Mouse (Mus musculus): Measurements from ENCODE around the gene Rprd1b.
A peak's percentile ranks its signal among the peaks of the same experiment; 100 is the strongest.

Rprd1b gene

DNA sequence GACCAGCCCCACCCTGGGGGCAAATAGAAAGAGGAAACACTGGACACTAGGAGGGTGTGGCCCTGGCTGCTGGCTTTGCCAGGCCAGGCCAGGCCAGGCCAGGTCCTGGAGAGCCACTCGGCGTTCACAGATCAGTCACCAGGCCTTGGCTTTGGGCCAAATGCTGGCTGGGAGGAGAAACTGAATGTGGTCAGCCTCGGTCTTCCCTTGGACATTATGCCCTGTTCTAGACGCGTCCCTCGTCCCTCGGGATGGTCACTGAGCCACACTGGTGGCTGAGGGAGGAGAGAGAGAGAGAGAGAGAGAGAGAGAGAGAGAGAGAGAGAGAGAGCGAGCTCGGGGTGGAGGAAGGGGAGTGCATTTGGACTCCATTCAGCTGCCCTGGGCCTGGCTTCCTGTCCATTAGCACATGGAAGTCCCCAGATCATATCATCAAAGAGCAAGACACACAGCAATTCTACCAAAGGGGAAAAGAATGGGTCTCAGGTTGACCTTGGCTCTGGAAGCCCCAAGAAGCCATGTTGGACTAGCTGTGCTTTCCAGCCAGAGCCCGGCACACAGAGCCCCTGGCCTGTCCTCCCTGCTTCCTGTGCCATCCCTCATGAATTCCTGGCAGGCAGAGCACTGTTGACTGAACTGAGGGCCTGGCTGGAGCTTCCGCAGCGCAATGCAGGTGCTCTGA is 93.5 kb downstream of the Rprd1b start:
- DNase-seq (ENCODE audit: low read depth, low spot score): no peak

DNA sequence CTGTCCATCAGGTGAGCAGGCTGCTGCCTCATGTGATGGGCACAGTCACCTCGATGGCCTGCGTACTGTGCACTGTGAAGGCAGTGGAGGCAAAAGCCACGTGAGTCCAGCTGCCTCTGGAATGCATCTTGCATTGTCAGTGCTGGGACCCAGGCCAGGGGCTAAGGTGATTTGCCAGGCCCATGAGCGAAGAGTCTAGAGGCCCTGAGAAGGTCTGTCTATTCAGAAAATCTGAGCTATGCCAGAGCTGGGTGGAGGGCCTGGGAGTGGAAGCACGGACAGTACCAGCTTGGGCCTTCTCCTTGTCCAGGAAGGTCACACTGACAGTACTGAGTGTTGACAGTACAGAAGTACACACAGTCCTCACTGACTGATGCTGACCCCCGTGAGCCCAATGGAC is 94.5 kb downstream of the Rprd1b start:
- DNase-seq (ENCODE audit: low read depth, low spot score): no peak

DNA sequence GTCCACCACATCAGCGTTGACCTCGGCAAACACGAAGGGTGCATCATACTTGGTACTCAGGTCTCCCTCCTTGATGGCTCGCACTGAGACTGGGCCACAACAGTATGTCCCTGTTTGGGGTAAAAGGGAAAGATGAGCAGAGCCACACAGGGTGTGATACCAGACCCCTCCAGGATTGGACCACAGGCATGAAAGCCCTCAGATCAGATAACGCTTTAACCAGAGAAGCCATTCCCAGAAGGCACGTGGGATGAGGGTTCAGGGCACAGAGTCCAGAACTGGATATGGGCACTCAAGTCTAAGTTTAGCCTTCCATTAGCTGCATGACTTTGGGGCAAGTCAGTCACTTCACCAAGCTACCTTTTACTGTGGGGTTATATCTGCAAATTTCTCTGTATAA is 98.9 kb downstream of the Rprd1b start:
- no peak for DNase-seq (ENCODE audit: low read depth, low spot score)

DNA sequence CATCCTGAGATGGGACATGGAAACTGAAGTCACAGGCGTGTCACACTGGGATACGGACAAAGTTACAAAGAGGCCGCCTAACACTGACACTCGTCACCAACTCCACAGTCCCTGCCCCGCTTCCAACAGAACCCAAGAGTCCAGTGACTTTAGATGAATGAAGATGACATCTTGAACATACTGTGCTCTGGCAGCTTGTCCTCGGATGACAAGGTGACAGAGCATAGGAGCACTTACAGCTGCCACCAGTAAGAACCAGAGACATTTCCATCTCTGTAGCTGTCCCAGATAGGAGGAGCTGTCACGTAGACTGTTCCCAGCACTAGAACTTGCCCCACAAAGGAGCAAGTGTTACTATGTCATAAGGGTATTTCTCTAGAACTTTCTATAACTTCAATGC is 99.6 kb downstream of the Rprd1b start:
- DNase-seq (ENCODE audit: low read depth, low spot score): no peak

DNA sequence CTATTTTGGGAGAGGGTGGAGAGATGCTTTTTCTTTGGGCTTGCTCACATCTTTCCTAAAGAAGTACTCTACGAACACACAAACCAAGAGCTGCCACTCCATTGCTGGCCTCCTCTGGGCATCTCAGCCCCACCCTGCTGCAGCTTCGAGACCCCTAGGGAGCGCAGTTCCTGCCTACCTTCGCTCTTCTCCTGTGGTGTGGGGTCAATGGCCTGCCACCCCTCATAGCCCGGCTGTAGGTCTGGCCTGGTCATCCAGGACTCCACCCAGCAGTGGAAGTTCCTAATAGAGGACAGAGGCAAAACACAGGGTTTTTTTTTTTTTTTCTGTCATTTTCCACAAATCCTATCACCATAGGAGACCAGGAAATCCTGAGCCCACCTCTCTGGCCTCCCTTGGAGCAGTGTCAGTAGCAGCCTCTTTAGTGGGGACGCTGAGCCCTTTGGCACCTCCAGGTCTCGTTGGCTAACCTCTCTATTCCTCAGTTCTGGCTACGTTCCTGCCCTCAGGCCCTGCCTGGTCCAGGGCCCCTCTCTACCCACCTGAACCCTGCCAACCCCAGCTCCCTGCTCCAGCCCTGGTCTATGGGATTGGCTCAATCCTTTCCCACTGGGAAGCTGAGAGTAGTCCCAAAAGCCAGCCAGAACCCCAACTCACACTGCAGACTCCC is 100.3 kb downstream of the Rprd1b start:
- no peak for DNase-seq (ENCODE audit: low read depth, low spot score)

DNA sequence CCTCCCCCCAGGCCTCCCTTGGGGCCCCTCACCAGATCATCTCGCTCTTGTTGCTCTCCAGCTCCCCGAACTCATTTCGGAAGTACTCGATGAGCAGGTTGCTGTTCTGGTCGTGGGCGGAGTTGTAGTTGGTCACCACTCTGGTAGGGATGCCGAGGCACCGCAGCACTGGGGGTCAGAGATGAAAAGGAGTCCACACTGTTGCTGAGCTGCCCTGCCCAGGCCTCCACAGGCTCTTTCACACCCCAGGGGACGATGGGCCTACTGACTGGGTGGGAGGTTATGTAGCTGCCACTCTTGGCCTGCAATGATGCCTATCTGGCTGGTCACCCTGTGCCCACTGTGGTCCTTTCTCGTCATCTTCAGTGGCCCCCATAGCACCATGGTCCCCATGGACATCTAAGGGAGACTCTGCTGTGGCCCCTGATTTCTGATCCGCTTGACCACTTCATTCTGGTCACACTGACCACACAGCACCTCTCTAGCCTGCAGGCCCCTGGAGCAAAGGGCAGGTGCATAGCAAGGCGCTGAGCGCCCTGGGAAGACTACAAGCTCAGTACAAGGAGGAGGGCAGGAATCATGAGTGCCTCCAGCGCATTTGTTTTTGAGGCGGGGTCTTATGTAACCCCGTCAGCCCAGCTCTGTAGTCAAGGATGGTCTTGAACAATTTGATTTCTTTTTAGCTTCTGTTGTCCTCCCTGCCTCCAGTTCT is 101.2 kb downstream of the Rprd1b start:
- DNase-seq (ENCODE audit: low read depth, low spot score): no peak

DNA sequence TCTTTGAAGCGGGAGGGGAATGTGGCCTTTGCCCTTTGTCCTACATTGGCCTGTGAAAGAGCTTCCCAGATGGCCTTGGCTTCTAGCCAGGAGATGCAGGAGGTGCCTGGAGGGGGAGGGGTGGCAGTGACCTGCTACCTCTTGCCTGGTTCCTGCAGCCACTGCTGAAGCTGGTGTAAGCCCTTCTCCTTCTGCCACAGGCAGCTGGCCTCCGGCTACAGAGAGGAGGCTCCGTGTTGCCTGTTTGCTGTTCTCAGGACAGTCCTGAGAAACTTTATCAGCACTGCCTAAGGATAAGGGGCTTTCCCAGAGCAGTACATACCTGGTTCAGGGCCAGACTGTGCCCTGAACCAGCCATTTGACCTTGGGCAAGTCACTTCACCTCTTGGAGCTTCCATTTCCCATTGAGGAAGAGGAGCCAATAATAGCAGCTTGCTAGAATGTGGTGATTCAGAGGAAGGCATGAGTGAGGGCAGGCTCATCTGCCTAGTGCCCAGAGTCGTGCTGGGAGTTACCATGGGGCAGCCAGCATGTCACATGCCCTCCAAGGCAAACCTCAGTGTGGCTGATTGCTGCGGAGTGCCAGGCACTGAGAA is 102.2 kb downstream of the Rprd1b start:
- DNase-seq (ENCODE audit: low read depth, low spot score): peak; percentile 79

DNA sequence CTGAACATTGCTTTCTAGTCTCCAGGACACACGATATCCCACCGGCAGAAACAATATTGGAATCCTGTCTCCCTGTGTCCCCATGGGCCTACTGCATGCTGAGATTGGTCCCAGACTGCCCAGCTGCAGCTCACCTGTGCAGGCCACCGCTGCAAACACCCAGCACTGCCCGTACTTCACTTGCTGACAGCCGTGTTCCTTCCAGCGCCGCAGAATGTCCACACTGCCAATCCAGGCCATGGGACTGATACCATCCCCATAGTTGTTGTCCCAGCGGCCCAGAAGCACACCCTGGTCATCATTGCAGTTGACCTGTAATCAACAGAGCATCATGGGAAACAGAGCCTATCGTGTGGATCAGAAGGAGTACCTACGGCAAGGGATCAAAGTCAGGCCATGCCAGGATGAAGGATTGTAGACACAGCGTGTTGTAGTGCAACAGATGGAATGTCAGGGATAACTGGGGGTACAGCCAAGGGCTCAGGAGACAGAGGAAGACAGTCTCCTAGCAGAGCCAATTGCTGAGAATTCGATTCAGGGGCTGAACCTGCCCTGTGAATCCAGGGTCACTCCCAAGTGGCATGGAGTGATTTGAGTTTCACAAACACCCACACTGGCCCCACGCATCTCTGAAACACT is 103.0 kb downstream of the Rprd1b start:
- no peak for DNase-seq (ENCODE audit: low read depth, low spot score)

DNA sequence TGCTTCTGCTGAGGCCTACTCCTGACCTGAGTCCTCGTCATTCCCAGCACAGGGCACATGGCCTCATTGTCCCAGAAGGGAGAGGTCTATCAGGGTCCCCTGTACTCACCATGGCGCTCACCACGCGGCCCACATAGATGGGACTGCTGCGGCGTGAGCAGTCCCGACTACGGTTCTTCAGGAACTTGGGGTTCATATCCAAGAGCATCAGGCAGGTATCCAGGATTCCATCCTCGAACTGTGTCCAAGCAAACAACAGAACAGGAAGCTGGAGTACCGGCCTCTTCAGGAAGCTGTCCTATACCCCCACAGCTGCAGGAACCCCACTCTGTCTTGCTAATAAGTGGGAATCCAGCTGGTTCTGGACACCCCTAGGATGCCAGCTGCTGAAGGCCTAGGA is 104.0 kb downstream of the Rprd1b start:
- no peak for DNase-seq (ENCODE audit: low read depth, low spot score)

DNA sequence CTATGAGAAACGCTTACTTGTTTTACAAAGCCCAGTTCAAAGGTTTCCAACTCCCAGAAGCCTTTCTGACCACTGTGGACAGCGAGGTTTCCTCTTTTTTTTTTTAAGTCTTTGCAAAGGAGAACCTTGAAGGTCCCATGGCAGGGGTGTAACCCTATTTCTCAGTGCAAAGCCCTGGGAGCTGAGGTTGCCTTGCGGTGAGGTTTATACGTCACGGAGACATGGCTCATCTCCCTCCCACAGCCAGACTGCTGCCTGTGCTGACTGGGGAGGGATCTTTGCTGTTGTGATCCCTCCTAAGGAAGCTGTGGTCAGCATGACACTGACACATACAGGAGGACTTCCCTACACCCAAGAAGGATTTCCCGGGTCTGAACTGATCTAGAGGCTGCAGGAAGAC is 104.8 kb downstream of the Rprd1b start:
- no peak for DNase-seq (ENCODE audit: low read depth, low spot score)

DNA sequence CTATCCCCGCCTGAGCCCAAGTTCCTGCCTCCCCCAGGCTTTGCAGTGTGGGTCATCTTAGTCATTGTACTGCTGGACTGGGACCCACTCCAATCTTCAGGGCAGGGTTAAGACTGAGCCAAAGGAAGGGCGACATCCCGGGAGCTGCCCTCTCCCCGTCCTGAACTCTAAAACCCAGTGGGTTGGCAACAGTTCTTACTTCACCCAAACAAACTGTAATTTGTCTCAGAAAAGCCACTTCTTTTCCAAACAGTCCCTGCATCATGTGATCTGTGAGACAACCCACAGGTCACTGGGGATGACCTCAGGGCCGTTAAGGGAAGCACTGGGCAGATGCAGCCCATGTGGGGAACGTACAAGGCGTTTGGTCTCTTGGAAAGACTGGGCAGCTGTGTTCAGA is 107.9 kb downstream of the Rprd1b start:
- no peak for DNase-seq (ENCODE audit: low read depth, low spot score)

DNA sequence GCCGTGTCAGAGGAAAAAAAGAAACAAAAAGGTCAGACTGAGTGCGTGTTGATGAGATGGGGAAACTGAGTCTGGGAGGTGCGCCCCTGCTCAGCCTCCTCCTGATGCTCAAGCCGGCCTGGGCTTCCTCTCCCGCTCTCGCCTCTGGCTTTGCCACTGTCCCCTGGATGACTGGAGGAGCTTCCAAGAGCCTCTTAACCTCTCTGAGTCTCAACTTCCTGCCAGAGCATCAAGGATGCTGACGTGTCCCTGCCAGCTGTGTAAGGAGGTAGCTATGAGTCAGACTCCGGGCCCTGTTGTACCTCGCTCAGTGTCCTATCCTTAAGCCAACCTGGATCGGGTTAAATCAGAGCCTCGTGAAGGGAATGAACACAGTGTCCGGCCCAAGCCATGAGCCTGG is 109.5 kb downstream of the Rprd1b start:
- DNase-seq (ENCODE audit: low read depth, low spot score): no peak

DNA sequence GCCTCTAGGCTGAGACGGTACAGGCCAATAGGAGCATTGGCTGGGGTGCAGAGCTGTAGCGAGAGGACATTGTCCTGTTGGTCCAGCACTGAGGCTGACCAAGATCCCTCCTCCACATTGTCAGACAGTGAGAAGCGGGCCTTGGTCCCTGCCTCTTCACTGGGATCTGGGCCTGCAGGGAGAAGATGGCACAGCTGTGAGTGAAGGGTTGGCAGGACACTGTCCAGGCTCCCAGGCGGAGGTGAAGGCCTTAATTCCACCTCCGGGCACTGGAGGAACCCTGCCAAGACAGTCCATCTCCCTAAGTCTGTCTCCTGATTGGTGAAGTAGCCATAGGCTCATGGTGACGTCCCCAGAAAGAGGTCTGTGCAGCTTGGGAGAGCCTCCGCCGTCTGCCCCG is 110.5 kb downstream of the Rprd1b start:
- no peak for DNase-seq (ENCODE audit: low read depth, low spot score)

DNA sequence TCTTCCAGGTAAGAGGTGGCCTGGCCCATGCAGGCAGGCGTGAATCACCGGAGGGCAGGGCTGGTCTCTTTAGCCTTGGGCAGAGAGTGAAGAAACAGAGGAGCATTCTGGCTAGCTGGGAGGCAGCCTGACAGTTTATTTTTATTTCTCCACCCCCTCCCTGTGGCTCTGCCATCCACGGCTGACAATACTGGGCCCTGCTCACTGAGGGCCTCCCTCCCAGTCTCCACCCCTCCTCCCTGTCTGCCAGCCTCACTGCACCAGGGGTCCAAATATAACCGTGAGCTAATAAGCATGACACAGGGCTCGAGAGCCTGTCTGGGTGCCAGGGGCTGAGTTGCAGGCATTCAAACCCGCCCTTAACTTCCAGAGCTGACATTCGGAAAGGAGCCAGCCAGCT is 111.3 kb downstream of the Rprd1b start:
- DNase-seq (ENCODE audit: low read depth, low spot score): no peak

DNA sequence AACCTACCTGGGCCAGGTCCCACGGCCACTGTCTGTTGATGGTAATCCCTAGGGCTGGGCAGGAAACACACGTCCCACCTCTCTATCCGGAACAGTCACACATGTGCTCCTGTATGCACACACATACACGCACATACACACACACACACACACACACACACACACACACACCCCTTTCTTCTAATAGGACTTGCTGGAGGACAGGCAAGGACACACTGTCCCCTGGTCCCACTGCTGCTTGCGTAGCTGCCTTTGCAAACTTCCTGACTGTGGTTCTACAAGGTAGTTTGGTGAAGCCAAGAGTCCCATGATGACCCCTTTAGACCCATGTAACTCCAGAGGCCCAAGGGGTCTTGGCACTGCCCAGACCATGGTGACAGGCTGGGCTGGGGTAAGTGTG is 112.4 kb downstream of the Rprd1b start:
- no peak for DNase-seq (ENCODE audit: low read depth, low spot score)

DNA sequence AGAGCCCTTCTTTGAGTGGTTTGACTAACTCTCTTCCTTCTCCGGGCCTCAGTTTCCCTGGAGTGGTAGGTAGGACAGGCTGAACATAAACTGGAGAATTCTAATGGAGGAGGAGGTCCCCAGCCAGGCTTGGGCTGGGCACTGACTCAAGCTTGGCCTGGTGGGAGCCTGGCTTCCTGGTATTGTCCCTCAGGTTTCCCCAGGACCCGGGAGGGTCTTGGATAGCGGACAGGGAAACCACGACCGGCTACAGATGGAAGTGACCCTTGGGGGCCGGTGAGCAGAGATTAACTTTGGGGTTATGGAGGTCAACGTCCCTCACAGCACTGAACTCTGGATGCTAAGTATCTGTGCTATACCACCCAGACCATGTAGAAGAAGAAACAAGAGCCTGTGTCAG is 113.0 kb downstream of the Rprd1b start:
- no peak for DNase-seq (ENCODE audit: low read depth, low spot score)

DNA sequence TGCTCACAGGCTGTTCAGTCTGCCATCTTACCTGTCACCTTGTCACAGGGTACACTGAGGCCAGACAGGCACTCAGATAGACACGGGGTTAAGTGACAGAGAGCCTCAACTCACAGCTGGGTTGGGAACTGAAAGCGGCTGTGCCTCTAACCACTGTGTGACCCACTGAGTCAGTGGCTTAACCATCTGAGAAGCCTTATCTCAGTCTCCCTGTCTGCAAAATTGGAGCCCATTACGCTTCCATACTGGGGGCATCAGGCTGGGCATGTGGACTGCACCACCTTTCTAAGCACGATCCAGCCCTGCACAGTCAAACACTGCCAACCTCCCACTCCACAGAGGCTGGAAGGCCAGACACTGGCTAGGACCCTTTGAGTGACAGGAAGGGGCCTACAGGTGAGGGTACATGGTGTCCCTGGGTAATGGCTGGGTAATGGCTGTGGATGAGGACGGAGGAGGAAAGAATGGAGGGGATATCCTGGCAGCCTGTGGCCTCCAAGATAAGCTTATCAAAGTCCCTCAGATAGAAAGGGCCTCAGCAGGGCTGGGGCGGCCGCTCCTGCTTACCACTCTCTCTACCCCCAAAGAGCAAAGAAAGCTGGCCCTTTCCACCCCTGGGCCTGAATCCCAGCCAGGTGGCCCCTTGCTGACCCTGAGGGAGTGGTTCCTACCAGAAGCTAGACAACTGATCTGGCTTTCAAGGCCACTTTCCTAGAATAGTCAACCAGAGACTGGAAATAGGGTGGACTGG is 113.6 kb downstream of the Rprd1b start:
- DNase-seq (ENCODE audit: low read depth, low spot score): no peak

DNA sequence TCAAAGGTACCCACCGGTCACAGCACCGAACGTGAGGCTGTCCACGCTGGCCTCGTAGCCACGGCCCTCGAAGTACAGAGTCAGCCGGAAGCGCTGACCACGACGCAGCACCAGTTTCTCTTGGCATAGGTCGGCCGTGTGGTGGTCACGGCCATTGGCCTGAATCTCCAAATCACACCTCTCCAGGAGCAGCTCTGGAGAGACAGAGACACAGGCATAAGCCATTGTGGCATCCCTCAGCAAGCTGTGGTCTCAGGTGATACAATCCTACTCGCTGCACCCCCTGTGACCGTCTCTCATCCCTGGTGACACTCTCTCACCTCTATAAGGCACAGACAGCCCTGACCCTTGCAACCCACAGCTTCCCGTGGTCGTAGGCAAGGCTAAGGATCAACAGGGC is 114.7 kb downstream of the Rprd1b start:
- no peak for DNase-seq (ENCODE audit: low read depth, low spot score)

DNA sequence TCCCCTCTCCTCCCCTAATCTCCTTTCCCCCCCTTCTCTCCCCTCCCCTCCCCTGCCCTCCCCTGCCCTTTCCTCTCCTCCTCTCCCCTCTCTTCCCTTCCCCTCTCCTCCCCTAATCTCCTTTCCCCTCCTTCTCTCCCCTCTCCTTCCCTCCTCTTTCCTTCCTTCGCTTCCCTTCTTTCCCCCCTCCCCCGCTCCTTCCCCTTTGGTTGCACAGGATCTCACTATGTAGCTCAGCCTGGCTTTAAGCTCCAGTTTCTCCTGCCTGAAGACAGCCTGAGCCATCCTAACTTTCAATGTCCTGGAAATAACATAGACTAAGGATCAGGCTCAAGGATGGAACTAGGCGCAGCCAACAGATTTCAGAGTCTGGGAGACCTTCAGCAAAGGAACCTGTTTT is 115.5 kb downstream of the Rprd1b start:
- no peak for DNase-seq (ENCODE audit: low read depth, low spot score)

DNA sequence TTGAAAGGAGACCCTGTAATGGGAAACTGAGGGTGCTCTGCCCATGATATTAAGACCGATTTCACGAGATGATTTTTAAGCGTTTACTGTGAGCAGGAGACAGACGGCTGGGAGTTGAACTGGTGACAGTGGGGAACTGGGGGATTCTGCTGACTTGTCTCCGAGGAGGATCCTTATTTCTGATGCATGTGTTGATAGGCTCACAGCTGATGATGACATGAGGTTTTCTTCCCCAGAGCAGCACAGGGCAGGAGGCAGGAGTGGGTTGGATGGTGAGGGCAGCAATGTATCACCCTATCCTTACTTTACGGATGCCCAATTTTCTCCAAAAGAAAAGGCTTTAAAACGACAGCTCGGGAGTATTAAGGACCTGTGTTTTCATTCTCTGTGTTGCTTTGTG is 116.0 kb downstream of the Rprd1b start:
- no peak for DNase-seq (ENCODE audit: low read depth, low spot score)

DNA sequence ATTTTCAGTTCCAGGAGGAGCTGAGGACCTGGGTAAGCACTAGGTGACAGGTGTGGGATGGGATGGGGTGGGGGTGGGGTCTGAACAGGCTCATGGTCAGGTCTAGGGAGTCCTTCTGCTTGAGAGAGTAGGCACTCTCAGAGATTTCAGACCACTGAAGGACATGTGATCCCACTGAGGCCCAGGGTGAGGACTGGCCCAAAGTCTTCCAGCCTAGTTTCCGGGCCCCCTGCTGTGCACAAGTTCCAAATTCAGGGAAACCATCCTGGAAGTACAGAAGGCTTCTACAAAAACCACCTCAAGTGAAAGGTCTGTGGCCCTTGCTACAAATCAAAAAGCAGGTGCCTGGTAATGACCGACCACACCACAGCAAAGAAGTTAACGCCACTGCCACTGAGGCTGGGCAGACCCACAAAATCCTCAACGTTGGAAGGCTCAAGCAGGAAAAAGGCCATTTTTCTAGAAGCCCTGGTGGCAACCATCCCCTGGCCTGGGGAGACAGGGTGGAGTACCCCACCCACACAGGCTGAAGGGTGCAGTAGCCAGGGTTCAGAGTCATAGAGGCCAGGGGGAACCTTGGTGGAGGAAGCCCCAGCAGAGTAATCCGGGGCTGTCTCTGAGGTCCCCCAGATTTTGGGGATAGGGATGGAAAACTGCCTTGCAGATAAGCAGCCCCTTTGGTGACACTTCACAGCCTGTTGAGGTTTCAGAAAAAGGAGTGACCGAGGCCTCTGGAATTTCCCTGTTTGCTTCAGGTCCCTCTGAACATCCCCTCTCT is 116.6 kb downstream of the Rprd1b start:
- no peak for DNase-seq (ENCODE audit: low read depth, low spot score)

Measured in ZHBTc4 (cell line).